Mouse (Mus musculus) R1 (cell line): ENCODE measurements at regions not wholly inside any gene's neighbourhood (a gene's known extent, or its start where the extent isn't known, plus 50 kb on each side); places are given as distances from the start of the nearest gene placed in this dataset.

Source experiments
- DNase-seq: peaks from one replicate; pipeline ENCODE4 v3.0.0-alpha.2; 2018; ENCODE audit warnings: low read depth, low spot score

DNA sequence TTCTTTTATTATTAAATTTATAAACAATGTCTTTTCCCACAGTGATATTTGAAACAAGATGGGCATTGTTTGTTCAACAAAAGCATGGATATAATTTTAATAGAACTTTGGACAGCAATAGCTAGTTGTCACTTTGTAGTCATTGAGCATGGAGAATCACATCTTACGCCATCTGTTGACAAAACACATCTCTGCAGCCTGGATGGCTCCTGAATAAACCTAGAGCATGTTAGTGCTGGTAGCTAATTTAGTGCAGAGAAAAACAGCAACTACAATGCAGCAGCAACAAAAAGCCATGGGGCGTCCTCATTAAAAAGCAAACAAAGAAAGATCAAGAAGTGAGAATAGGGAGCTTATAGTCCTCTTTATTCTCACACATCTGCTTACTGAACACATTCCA lies 900.9 kb upstream of the Cdh7 start:
- DNase-seq: peak; percentile 10

DNA sequence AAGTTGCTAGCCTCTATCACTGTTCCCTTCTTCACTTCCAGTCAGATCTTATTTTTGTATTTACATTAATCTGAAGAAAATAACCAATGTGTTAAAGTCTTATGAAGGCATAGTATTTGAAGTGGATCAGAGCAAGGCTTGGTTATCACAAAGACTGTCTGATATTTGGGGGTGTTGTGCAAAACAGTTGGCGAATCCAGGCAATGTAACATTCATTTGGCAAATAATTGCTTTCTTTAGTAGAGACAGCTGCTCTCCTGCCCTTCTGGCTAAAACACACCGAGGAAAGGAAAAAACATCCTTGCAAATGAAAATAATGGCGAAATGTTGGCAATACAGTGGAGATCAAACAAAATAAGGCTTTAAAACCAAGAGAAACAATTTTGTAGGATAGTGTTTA lies 896.1 kb upstream of the Cdh7 start:
- DNase-seq: no peak

DNA sequence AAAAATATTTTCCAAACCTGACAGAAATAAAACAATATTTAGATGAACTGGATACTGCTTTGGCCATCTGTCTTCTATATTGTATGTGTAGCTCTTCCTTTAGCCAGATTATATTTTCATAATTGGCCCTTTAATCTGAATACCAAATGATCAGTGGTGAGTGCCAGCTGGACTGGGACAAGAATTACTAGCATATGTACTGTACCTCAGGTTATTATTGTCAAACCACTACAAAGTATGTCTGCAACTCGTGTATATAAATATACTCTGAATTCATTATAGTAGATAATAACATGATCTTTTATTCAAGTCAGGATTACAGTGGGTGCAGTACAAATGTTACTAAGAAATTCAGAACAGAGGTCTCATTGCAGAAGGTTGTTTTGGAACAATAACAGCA lies 877.2 kb upstream of the Cdh7 start:
- DNase-seq: no peak
